In the genomic region with DNA sequence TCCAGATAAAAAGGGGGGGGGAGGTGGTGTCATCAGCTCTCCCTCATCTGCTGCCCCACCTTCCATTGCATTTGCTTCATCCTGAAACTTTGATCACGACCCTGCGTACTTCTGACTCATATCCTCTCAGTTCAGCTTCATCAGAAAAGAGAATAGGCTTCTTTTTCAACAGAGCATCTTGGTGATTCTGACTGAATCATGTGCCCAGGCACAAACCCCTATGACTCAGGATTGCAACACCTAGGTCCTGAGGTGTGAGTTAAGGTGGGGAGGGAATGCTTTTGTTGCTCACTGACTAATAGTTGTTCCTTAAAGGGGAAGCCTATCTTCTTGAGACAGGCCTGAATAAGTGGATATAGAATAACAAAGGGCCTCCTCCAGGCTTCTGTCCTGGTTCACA, we compare ENCODE assay signal across 24 mouse cellular contexts.
A peak's percentile ranks its signal among the peaks of the same experiment; 100 is the strongest.
DNase-seq lines count a peak whose midpoint lies in the region; ATAC-seq and TF ChIP-seq lines count a peak whose summit lies in the region.
"Had no signal": no experiment of that assay in that cellular context is flagged by ENCODE, and none has a peak within 500 bp of the region (broad histone marks: within the 10 kb centered on the region; RNA-seq: fewer than 3 reads in every experiment).

No protein-coding gene starts in this region.

- no peak for ATAC-seq in embryonic facial prominence, embryonic 15.5 days (ENCODE audit: insufficient number of reproducible peaks, low FRiP score, low TSS enrichment, low read depth)
- peak; percentile 47; the same call in 1 of the 2 replicates for ATAC-seq in stomach, postnatal 0 days (ENCODE audit: low FRiP score, low TSS enrichment)
- no peak for ATAC-seq in granulocyte monocyte progenitor cell, adult 5-6 weeks (replicated peaks; ENCODE audit: poor library complexity, severe bottlenecking)
- ATAC-seq: forebrain, embryonic 13.5 days; intestine, postnatal 0 days had no signal

- H3K4me2 ChIP-seq in embryonic facial prominence, embryonic 15.5 days (replicated peaks) = no peak overlapping the region
- H3K4me2 ChIP-seq in stomach, postnatal 0 days (replicated peaks; ENCODE audit: low read depth) = no peak overlapping the region
- H3K4me2 ChIP-seq: forebrain, embryonic 13.5 days; heart, embryonic 11.5 days; hindbrain, embryonic 14.5 days; limb, embryonic 13.5 days; liver, embryonic 11.5 days; lung, embryonic 15.5 days; midbrain, embryonic 11.5 days; neural tube, embryonic 13.5 days had no signal

- H3K4me1 ChIP-seq in embryonic facial prominence, embryonic 15.5 days = peaks cover 6% of the 10 kb centered on the region; the same call in 1 of the 2 replicates
- 0 out of 2 replicates have a peak, but pooled peaks cover 4% of the 10 kb centered on the region for H3K4me1 ChIP-seq in embryonic facial prominence, embryonic 10.5 days
- H3K4me1 ChIP-seq in stomach, postnatal 0 days (replicated peaks; ENCODE audit: control insufficient read depth, insufficient read depth) = no peaks in the 10 kb centered on the region
- H3K4me1 ChIP-seq: forebrain, embryonic 13.5 days; limb, embryonic 13.5 days; lung, embryonic 15.5 days; neural tube, embryonic 13.5 days had no signal

- TF ChIP-seq EP300 in stomach, postnatal 0 days (optimal IDR thresholded peaks at IDR 0.05) = no peak

- H3K9me3 ChIP-seq in embryonic facial prominence, embryonic 15.5 days (replicated peaks) = no peaks in the 10 kb centered on the region
- H3K9me3 ChIP-seq in embryonic facial prominence, embryonic 10.5 days = no peaks in the 10 kb centered on the region
- H3K9me3 ChIP-seq in stomach, postnatal 0 days (ENCODE audit: control insufficient read depth, low read length) = no peaks in the 10 kb centered on the region
- H3K9me3 ChIP-seq: forebrain, embryonic 13.5 days; G1E; limb, embryonic 13.5 days; lung, embryonic 15.5 days; neural tube, embryonic 13.5 days had no signal

- no peaks in the 10 kb centered on the region for H3K27me3 ChIP-seq in embryonic facial prominence, embryonic 15.5 days
- H3K27me3 ChIP-seq in embryonic facial prominence, embryonic 10.5 days (replicated peaks; ENCODE audit: low read depth, poor library complexity, severe bottlenecking) = no peaks in the 10 kb centered on the region
- H3K27me3 ChIP-seq in stomach, postnatal 0 days (ENCODE audit: control insufficient read depth, insufficient read depth, low read length) = no peaks in the 10 kb centered on the region
- H3K27me3 ChIP-seq: forebrain, embryonic 13.5 days; limb, embryonic 13.5 days; lung, embryonic 15.5 days; neural tube, embryonic 13.5 days had no signal

- H3K9ac ChIP-seq in embryonic facial prominence, embryonic 15.5 days = no peak overlapping the region
- H3K9ac ChIP-seq in stomach, postnatal 0 days (ENCODE audit: low read length) = no peak overlapping the region
- H3K9ac ChIP-seq: forebrain, embryonic 13.5 days; hindbrain, embryonic 14.5 days; limb, embryonic 13.5 days; lung, embryonic 15.5 days; neural tube, embryonic 13.5 days had no signal

- no peak overlapping the region for H3K4me3 ChIP-seq in embryonic facial prominence, embryonic 15.5 days (replicated peaks)
- H3K4me3 ChIP-seq in embryonic facial prominence, embryonic 10.5 days = no peak overlapping the region
- H3K4me3 ChIP-seq in stomach, postnatal 0 days (ENCODE audit: low read depth, low read length) = no peak overlapping the region
- H3K4me3 ChIP-seq: forebrain, embryonic 13.5 days; layer of hippocampus, adult 2 months; limb, embryonic 13.5 days; lung, embryonic 15.5 days; neural tube, embryonic 13.5 days had no signal

- H3K27ac ChIP-seq in embryonic facial prominence, embryonic 15.5 days (replicated peaks) = 0 out of 2 replicates have a peak overlapping the region, but pooled peaks have one; percentile 6
- H3K27ac ChIP-seq in embryonic facial prominence, embryonic 10.5 days (replicated peaks) = no peak overlapping the region
- no peak overlapping the region; the same call in 1 of the 2 replicates for H3K27ac ChIP-seq in stomach, postnatal 0 days (replicated peaks)
- H3K27ac ChIP-seq: forebrain, embryonic 13.5 days; hindbrain, embryonic 14.5 days; layer of hippocampus, adult 2 months; limb, embryonic 13.5 days; lung, embryonic 15.5 days; neural tube, embryonic 13.5 days had no signal

- H3K36me3 ChIP-seq in embryonic facial prominence, embryonic 15.5 days = no peaks in the 10 kb centered on the region
- H3K36me3 ChIP-seq in embryonic facial prominence, embryonic 10.5 days (replicated peaks) = no peaks in the 10 kb centered on the region
- no peaks in the 10 kb centered on the region for H3K36me3 ChIP-seq in stomach, postnatal 0 days (ENCODE audit: control insufficient read depth, insufficient read depth, low read length)
- H3K36me3 ChIP-seq: G1E; limb, embryonic 13.5 days; lung, embryonic 15.5 days; neural tube, embryonic 13.5 days had no signal

- TF ChIP-seq CTCF in stomach, postnatal 0 days (IDR thresholded peaks at IDR 0.05; ENCODE audit: low read depth) = no peak

- DNase-seq in embryonic facial prominence, embryonic 10.5 days (ENCODE audit: low spot score) = no peak
- peak; percentile 27 for DNase-seq in MN1 (ENCODE audit: low spot score)
- DNase-seq in ZHBTc4 (ENCODE audit: low read depth, low spot score) = peak; percentile 2
- DNase-seq in stomach, postnatal 0 days (ENCODE audit: low spot score) = no peak
- no peak for DNase-seq in layer of hippocampus, adult 9-10 months (ENCODE audit: low spot score)
- DNase-seq in right cerebral cortex, adult 2 months (ENCODE audit: low spot score in 2 of 2) = no peak
- DNase-seq: cerebellum, adult 11 months; cerebellum, adult 9-11 months; gastrocnemius, postnatal 10 days; kidney, adult 9 months; kidney, postnatal 36 days had no signal

- WGBS in embryonic facial prominence, embryonic 15.5 days = 63% methylated on average over 2 of the region's 2 CpGs
- 91% methylated on average over 2 of the region's 2 CpGs for WGBS in embryonic facial prominence, embryonic 10.5 days
- 61% methylated on average over 2 of the region's 2 CpGs for WGBS in stomach, postnatal 0 days

Comparison
In these comparisons a context has a peak if more than half of its experiments do, and no peak if none do; other contexts are left out.
1. DNase-seq: peak in MN1 (single experiment) and ZHBTc4 (single experiment); none in embryonic facial prominence, embryonic 10.5 days (single experiment), stomach, postnatal 0 days (single experiment), layer of hippocampus, adult 9-10 months (single experiment) and right cerebral cortex, adult 2 months (0 of 2).